Mouse (Mus musculus): ENCODE results near the gene Nol9. TPM values are rescaled to one million over a fixed set of nuclear protein-coding genes. Genes with fewer than 3 reads are reported as not detected.

Gene Nol9
- polyA plus RNA-seq, 1 experiment from 2014 or later = 46.0 TPM

- no peak overlapping the region for H3K27ac ChIP-seq
- no peak overlapping the region for H3K9ac ChIP-seq
- 86% methylated on average over 3 of the region's 3 CpGs for WGBS
- no peak for ATAC-seq (ENCODE audit: insufficient number of reproducible peaks, insufficient read depth, low FRiP score, low TSS enrichment)
- H3K4me3 ChIP-seq = no peak overlapping the region
- 0 out of 2 replicates have a peak, but pooled peaks cover 3% of the 10 kb centered on the region for H3K4me1 ChIP-seq
- H3K9me3 ChIP-seq = no peaks in the 10 kb centered on the region
- no peak overlapping the region for H3K4me2 ChIP-seq (replicated peaks)
- no peaks in the 10 kb centered on the region for H3K27me3 ChIP-seq
- no peaks in the 10 kb centered on the region for H3K36me3 ChIP-seq
Measured at GRCm38 (mm10) chr4:152069245-152069644, 30.1 kb downstream of the Nol9 start.

- Histone ChIP-seq H3K4me3 (no peak overlapping the region), H3K9me3 (no peaks in the 10 kb centered on the region), H3K4me1 (peaks cover 5% of the 10 kb centered on the region; the same call in 1 of the 2 replicates), H3K36me3 (no peaks in the 10 kb centered on the region), H3K4me2 (replicated peaks) (no peak overlapping the region), H3K27me3 (no peaks in the 10 kb centered on the region), H3K27ac (no peak overlapping the region), H3K9ac (no peak overlapping the region; the same call in 1 of the 2 replicates)
- WGBS = 74% methylated on average over 11 of the region's 11 CpGs
- ATAC-seq (ENCODE audit: insufficient number of reproducible peaks, insufficient read depth, low FRiP score, low TSS enrichment) = no peak
Measured at GRCm38 (mm10) chr4:152070494-152071396, 31.6 kb downstream of the Nol9 start.

DNA sequence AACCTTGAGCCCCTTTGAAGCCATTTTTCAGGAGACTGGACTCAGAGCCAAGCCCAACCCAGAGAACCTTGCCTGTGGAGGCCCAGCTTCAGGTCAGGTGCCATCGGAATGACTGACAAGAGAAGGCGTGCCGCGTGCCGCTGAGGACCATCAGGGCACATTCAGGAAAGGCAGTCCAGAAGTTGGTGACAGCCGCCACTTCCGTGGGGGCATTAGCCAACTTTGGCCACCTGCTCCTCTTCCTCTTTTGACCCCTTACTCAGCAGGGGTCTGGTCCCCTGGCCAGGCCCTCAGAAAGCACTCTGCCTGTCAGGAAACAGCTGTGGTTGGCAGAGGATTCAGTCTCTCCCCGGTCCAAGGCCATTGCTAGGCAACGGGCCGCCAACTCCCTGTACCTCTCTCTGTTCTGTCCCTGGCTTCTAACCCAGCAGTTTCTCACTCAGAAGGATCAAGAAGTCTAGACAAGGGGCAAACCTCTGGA lies 33.0 kb downstream of the Nol9 start, which contains the start of gene Plekhg5:
Gene Plekhg5 (plus strand): TSS at position 378 of the 481 bp plus-strand sequence.
- 59% methylated on average over 10 of the region's 10 CpGs for WGBS
- no peaks in the 10 kb centered on the region for H3K36me3 ChIP-seq
- H3K27me3 ChIP-seq = no peaks in the 10 kb centered on the region
- no peak within 1 kb of the TSS for H3K4me2 ChIP-seq (replicated peaks)
- no peak within 1 kb of the TSS for H3K27ac ChIP-seq
- no peaks in the 10 kb centered on the region for H3K9me3 ChIP-seq
- H3K4me3 ChIP-seq = no peak within 1 kb of the TSS
- H3K4me1 ChIP-seq = peaks cover 8% of the 10 kb centered on the region
- ATAC-seq (ENCODE audit: insufficient number of reproducible peaks, insufficient read depth, low FRiP score, low TSS enrichment) = no peak
- no peak within 1 kb of the TSS for H3K9ac ChIP-seq

GRCm38 (mm10) chr4:152072655-152073054 lies 33.5 kb downstream of the Nol9 start:
- Histone ChIP-seq H3K9ac (no peak overlapping the region), H3K4me1 (peaks cover 8% of the 10 kb centered on the region), H3K36me3 (no peaks in the 10 kb centered on the region), H3K27me3 (no peaks in the 10 kb centered on the region), H3K4me3 (no peak overlapping the region), H3K27ac (no peak overlapping the region), H3K9me3 (no peaks in the 10 kb centered on the region), H3K4me2 (replicated peaks) (no peak overlapping the region)
- 76% methylated on average over 10 of the region's 10 CpGs for WGBS
- no peak for ATAC-seq (ENCODE audit: insufficient number of reproducible peaks, insufficient read depth, low FRiP score, low TSS enrichment)

DNA sequence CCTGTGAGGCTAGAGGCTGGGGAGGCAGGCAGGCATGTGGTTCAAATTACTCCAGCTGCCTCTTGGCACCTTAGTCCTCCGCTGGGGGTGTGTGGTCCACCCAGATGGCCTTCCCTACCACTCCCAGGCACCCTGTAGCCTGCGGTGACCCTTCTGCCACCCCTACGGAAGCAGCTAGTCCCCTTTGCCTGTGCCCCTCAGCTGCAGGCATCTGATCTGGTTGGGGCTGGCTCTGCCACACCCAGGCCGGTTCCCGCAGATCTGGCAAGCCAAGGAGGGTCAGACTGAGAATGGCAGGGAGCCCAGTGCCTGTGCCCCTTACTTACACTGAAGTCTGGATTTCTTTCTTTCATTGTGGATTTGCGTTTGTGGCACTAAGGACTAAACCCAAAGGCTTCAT lies 34.6 kb downstream of the Nol9 start:
- Histone ChIP-seq H3K27ac (no peak overlapping the region), H3K9ac (no peak overlapping the region), H3K36me3 (no peaks in the 10 kb centered on the region), H3K9me3 (no peaks in the 10 kb centered on the region), H3K4me3 (no peak overlapping the region), H3K4me2 (replicated peaks) (no peak overlapping the region), H3K4me1 (peaks cover 8% of the 10 kb centered on the region), H3K27me3 (no peaks in the 10 kb centered on the region)
- 85% methylated on average over 6 of the region's 6 CpGs for WGBS
- no peak for ATAC-seq (ENCODE audit: insufficient number of reproducible peaks, insufficient read depth, low FRiP score, low TSS enrichment)

DNA sequence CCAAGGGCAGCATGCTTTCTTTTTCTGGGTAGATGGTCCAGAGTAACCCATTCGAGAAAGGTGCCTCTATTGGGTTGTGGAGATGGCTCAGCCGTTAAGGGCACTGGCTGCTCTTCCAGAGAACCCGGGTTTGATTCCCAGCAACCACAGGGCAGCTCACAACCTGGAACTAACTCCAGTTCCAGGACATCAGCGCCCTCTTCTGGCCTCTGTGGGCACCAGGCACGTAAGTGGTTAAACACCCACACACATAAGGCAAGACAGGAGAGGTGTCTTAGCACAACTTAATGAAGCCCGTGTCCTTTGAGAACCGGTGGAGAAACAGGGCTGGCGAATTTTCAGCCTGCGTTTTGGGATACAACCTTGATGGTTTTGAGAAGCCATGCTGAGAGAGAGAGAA lies 35.4 kb downstream of the Nol9 start:
- peaks cover 8% of the 10 kb centered on the region for H3K4me1 ChIP-seq
- no peaks in the 10 kb centered on the region for H3K27me3 ChIP-seq
- no peak overlapping the region for H3K4me3 ChIP-seq
- no peak for ATAC-seq (ENCODE audit: insufficient number of reproducible peaks, insufficient read depth, low FRiP score, low TSS enrichment)
- WGBS = 80% methylated on average over 9 of the region's 9 CpGs
- H3K36me3 ChIP-seq = no peaks in the 10 kb centered on the region
- H3K27ac ChIP-seq = no peak overlapping the region
- no peak overlapping the region for H3K4me2 ChIP-seq (replicated peaks)
- H3K9ac ChIP-seq = no peak overlapping the region
- H3K9me3 ChIP-seq = no peaks in the 10 kb centered on the region

- Histone ChIP-seq H3K9me3 (no peaks in the 10 kb centered on the region), H3K4me2 (replicated peaks) (no peak overlapping the region), H3K9ac (no peak overlapping the region), H3K27ac (no peak overlapping the region), H3K4me1 (peaks cover 8% of the 10 kb centered on the region), H3K36me3 (no peaks in the 10 kb centered on the region), H3K27me3 (0 out of 2 replicates have a peak, but pooled peaks cover 2% of the 10 kb centered on the region), H3K4me3 (no peak overlapping the region)
- no peak for ATAC-seq (ENCODE audit: insufficient number of reproducible peaks, insufficient read depth, low FRiP score, low TSS enrichment)
- WGBS = 88% methylated on average over 9 of the region's 9 CpGs
Measured at GRCm38 (mm10) chr4:152077191-152077590, 38.1 kb downstream of the Nol9 start.

GRCm38 (mm10) chr4:152078105-152078530 lies 39.0 kb downstream of the Nol9 start:
- no peaks in the 10 kb centered on the region for H3K9me3 ChIP-seq
- WGBS = 87% methylated on average over 10 of the region's 10 CpGs
- no peak overlapping the region for H3K27ac ChIP-seq
- ATAC-seq (ENCODE audit: insufficient number of reproducible peaks, insufficient read depth, low FRiP score, low TSS enrichment) = no peak
- H3K4me1 ChIP-seq = peaks cover 5% of the 10 kb centered on the region
- H3K4me2 ChIP-seq (replicated peaks) = no peak overlapping the region
- H3K4me3 ChIP-seq = no peak overlapping the region
- no peak overlapping the region for H3K9ac ChIP-seq
- no peaks in the 10 kb centered on the region for H3K36me3 ChIP-seq
- H3K27me3 ChIP-seq = 0 out of 2 replicates have a peak, but pooled peaks cover 2% of the 10 kb centered on the region

- Histone ChIP-seq H3K4me1 (peaks cover 5% of the 10 kb centered on the region), H3K4me2 (replicated peaks) (no peak overlapping the region), H3K36me3 (no peaks in the 10 kb centered on the region), H3K9me3 (no peaks in the 10 kb centered on the region), H3K4me3 (no peak overlapping the region), H3K9ac (no peak overlapping the region), H3K27me3 (0 out of 2 replicates have a peak, but pooled peaks cover 2% of the 10 kb centered on the region), H3K27ac (no peak overlapping the region)
- no peak for ATAC-seq (ENCODE audit: insufficient number of reproducible peaks, insufficient read depth, low FRiP score, low TSS enrichment)
- 89% methylated on average over 3 of the region's 3 CpGs for WGBS
Measured at GRCm38 (mm10) chr4:152079261-152079660, 40.1 kb downstream of the Nol9 start.

DNA sequence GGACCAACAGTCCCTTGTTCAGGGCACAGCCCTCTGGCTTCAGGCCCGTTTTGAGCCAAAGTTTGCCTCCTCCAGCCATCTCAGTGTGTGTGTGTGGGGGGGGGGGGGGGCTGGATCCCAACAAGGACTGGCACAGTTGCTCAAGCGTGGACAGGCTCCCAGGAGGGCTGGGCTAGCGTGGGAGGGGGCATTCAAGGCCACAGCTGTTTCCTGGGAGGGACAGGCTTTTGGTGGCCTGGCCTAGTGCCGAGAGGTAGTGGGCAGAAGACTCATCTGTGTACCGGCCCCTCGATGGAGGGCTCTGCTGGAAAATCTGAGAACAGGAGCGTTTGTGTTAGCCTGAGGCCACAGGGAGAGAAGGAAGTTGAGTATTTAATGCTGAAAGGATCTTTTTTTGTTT lies 40.8 kb downstream of the Nol9 start:
- H3K4me1 ChIP-seq = peaks cover 5% of the 10 kb centered on the region
- H3K27ac ChIP-seq = no peak overlapping the region
- no peak overlapping the region for H3K9ac ChIP-seq
- ATAC-seq (ENCODE audit: insufficient number of reproducible peaks, insufficient read depth, low FRiP score, low TSS enrichment) = no peak
- WGBS = 62% methylated on average over 7 of the region's 7 CpGs
- H3K4me2 ChIP-seq (replicated peaks) = no peak overlapping the region
- peaks cover 2% of the 10 kb centered on the region; the same call in 1 of the 2 replicates for H3K27me3 ChIP-seq
- no peak overlapping the region for H3K4me3 ChIP-seq
- H3K9me3 ChIP-seq = no peaks in the 10 kb centered on the region
- no peaks in the 10 kb centered on the region for H3K36me3 ChIP-seq

DNA sequence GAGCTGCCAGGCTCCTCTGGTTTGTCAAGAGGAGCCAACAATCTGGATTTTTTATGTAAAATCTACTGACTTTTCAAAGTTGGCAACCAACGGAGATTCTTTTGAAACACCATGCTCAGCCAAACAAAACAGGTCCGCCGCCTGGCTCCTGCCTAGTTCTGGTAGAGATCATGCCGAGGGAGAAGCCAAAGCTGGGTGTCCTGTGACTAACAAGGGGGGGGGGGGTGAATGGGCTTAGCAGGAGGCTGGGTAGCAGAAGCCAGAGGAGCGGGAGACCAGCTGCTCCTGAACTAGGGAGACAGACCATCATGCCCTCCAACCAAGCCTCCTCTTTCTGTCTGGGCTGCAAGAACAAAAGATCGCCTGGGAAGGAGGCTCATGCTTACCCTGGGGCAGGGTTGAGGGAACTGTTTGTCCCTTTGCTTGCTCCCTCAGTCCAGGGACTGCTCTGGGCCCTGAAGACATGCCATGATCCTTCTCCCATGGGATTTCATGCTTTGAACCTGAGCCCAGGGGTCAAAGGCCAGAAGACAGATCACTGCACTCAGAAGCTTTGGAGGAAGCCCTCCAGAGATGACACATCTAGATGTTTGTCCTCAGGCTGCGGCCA lies 44.6 kb downstream of the Nol9 start:
- H3K9ac ChIP-seq = no peak overlapping the region
- H3K36me3 ChIP-seq = no peaks in the 10 kb centered on the region
- H3K4me1 ChIP-seq = peaks cover 17% of the 10 kb centered on the region

More for the DNA sequence above, 44.6 kb downstream of the Nol9 start:
- no peak overlapping the region for H3K4me3 ChIP-seq
- ATAC-seq (ENCODE audit: insufficient number of reproducible peaks, insufficient read depth, low FRiP score, low TSS enrichment) = no peak
- peaks cover 2% of the 10 kb centered on the region; the same call in 1 of the 2 replicates for H3K27me3 ChIP-seq
- H3K4me2 ChIP-seq (replicated peaks) = no peak overlapping the region
- H3K27ac ChIP-seq = no peak overlapping the region
- WGBS = 61% methylated on average over 7 of the region's 7 CpGs
- H3K9me3 ChIP-seq = no peaks in the 10 kb centered on the region

Measured in embryonic facial prominence, embryonic 12.5 days (tissue).